Mouse (Mus musculus): ENCODE measurements around the gene Vmn2r17. TPM values are rescaled to one million over a fixed set of nuclear protein-coding genes. Genes with fewer than 3 reads are reported as not detected.
A peak's percentile ranks its signal among the peaks of the same experiment; 100 is the strongest.

Vmn2r17 gene
- not detected for total RNA-seq (2021)
- long read RNA-seq, experiment 1 = 0 reads
- long read RNA-seq, experiment 2 = 0 reads

GRCm38 (mm10) chr5:109419388-109419787, at the start of gene Vmn2r17:
TSS of gene Vmn2r17 (plus strand) at chr5:109419688.
- DNase-seq (ENCODE audit: low spot score in 2 of 2) = no peak

- peak in 1 of 2 experiments; percentile 9 for DNase-seq (ENCODE audit: low spot score in 2 of 2)
These were observed 47.4 kb downstream of the Vmn2r17 start for GRCm38 (mm10) chr5:109466576-109467506.

DNA sequence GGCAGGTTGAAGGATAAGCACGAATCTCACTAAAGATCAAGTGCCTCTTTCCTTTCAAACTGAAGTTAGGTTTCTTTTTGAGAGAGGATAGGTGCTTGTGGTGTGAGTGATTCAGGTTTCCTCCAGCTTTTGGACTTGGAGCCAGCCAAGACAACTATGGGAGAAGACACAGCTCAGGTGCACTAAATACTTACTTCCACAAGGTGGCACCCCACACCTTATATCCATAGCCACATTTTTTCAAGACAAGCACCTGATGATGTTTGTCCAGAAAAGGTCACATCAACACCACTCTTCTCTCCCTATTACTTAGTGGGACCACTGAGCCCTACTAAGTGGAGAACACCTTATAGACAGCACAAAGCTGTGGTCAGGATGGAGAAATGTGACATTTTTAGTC, 87.2 kb downstream of the Vmn2r17 start:
- no peak for DNase-seq (ENCODE audit: low spot score in 2 of 2)

Other genes starting within 250 kb of the Vmn2r17 start
- gene Vmn2r13, start 227.5 kb upstream of the Vmn2r17 start, total RNA-seq (2021) = under 1 TPM; 0.20 to 0.42 TPM
- not detected for gene Vmn2r14, start 195.0 kb upstream of the Vmn2r17 start, total RNA-seq (2021)
- gene Vmn2r15, start 122.0 kb upstream of the Vmn2r17 start, total RNA-seq (2021) = not detected
- not detected for gene Vmn2r16, start 89.5 kb upstream of the Vmn2r17 start, total RNA-seq (2021)
- gene Crlf2, start 139.3 kb downstream of the Vmn2r17 start, total RNA-seq (2021) = 10 to 100 TPM; 31.6 to 36.4 TPM

Data from adrenal gland, postnatal 4 days (tissue).